Mouse (Mus musculus) forebrain, embryonic 12.5 days (tissue): ENCODE measurements around the gene Prr5l. TPM values are rescaled to one million over a fixed set of nuclear protein-coding genes. Genes with fewer than 3 reads are reported as not detected.
"Not testable (repeated sequence)": the region's sequence is repeated elsewhere in the genome, so short reads cannot be mapped to it uniquely, and the experiment has no call there.

Experiments used
- ATAC-seq: fragments of 200-750 bp; cut with Nextera tagmentation; 2 replicates; pipeline ENCODE4 v1.8.0; 2017; ENCODE audit warnings: moderate TSS enrichment; ENCODE audit not compliant: low FRiP score
- H3K27ac ChIP-seq: fragments of 300-500 bp; sonication (generic); 2 replicates; pipeline ENCODE4 v1.5.1; 2016; ENCODE audit warnings: mild to moderate bottlenecking
- H3K27me3 ChIP-seq: fragments of 300-500 bp; sonication (generic); 2 replicates; pipeline ENCODE4 v1.6.1; 2016; ENCODE audit warnings: mild to moderate bottlenecking
- H3K36me3 ChIP-seq: fragments of 300-500 bp; sonication (generic); replicated peaks from 2 replicates; pipeline ENCODE4 v1.6.1; 2016; ENCODE audit warnings: mild to moderate bottlenecking
- H3K4me1 ChIP-seq: fragments of 300-500 bp; sonication (generic); 2 replicates; pipeline ENCODE4 v1.6.1; 2016
- H3K4me2 ChIP-seq: fragments of 300-500 bp; sonication (generic); 2 replicates; pipeline ENCODE4 v1.6.1; 2016; ENCODE audit warnings: mild to moderate bottlenecking, moderate library complexity
- H3K4me3 ChIP-seq: fragments of 300-500 bp; sonication (generic); replicated peaks from 2 replicates; pipeline ENCODE4 v1.5.1; 2016; ENCODE audit warnings: mild to moderate bottlenecking
- H3K9ac ChIP-seq: fragments of 300-500 bp; sonication (generic); 2 replicates; pipeline ENCODE4 v1.6.1; 2016; ENCODE audit warnings: mild to moderate bottlenecking
- H3K9me3 ChIP-seq: fragments of 300-500 bp; sonication (generic); 2 replicates; pipeline ENCODE4 v1.6.1; 2016
- WGBS: fragments of 180-500 bp; shearing (Covaris S2); methylation state at CpG from one replicate; pipeline ENCODE4 v1.1.7; 2016; 5-methylcytosine and 5-hydroxymethylcytosine counted together
- polyA plus RNA-seq: library from polyadenylated mRNA; unstranded; fragments of >200 nt; fragmentation: Nextera tagmentation; extraction: Ambion mirVana; gene quantifications from 2 replicates; pipeline ENCODE4 v1.2.1, GENCODE M21; 2016

The Prr5l gene
- polyA plus RNA-seq, 1 experiment from 2014 or later, result 15.5 TPM

DNA sequence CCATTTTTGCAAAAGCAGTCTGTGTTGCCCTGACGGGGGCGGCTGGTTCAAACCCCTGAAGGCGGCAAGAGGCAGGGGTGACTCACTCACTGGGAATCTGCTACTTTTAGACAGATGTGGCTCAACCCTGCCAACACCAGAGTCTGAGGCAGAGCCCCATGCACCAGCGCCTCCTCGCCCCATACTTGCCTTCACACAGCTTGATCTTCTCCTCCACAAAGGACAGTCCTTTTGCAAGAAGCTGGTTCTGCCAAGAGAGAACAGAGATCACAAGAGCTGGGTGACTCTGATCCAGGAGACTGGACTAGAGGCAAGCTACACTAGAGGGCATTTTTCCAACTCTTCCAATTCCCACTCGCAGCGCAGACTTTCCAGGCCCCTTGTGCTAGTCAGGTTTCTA lies 136.3 kb downstream of the Prr5l start:
- H3K36me3 ChIP-seq, result no peaks in the 10 kb centered on the region
- H3K4me3 ChIP-seq, result no peak overlapping the region
- 96% methylated on average over 7 of the region's 7 CpGs for WGBS
- no peak overlapping the region for H3K4me2 ChIP-seq
- H3K9ac ChIP-seq, result no peak overlapping the region
- no peaks in the 10 kb centered on the region for H3K4me1 ChIP-seq
- ATAC-seq, result no peak
- no peak overlapping the region for H3K27ac ChIP-seq
- no peaks in the 10 kb centered on the region for H3K27me3 ChIP-seq
- H3K9me3 ChIP-seq, result no peaks in the 10 kb centered on the region

DNA sequence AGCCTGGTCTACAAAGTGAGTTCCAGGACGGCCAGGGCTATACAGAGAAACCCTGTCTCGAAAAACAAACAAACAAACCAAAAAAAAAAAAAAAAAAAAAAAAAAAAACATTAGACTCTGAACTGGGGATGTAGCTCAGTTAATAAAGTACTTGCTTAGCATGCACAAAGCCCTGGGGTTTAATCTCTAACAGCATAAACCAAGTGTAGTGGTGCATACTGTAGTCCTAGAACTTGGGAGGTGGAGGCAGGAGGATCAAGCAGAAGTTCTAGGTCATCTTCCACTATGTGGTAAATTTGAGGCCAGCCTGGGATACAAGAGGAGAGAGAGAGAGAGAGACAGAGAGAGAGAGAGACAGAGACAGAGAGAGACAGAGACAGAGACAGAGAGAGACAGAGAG lies 137.2 kb downstream of the Prr5l start:
- H3K9ac ChIP-seq, H3K4me2 ChIP-seq, H3K4me3 ChIP-seq, H3K27ac ChIP-seq, H3K9me3 ChIP-seq, H3K4me1 ChIP-seq, ATAC-seq, H3K36me3 ChIP-seq, H3K27me3 ChIP-seq: not testable (repeated sequence)
- 100% methylated on average over 2 of the region's 2 CpGs for WGBS

DNA sequence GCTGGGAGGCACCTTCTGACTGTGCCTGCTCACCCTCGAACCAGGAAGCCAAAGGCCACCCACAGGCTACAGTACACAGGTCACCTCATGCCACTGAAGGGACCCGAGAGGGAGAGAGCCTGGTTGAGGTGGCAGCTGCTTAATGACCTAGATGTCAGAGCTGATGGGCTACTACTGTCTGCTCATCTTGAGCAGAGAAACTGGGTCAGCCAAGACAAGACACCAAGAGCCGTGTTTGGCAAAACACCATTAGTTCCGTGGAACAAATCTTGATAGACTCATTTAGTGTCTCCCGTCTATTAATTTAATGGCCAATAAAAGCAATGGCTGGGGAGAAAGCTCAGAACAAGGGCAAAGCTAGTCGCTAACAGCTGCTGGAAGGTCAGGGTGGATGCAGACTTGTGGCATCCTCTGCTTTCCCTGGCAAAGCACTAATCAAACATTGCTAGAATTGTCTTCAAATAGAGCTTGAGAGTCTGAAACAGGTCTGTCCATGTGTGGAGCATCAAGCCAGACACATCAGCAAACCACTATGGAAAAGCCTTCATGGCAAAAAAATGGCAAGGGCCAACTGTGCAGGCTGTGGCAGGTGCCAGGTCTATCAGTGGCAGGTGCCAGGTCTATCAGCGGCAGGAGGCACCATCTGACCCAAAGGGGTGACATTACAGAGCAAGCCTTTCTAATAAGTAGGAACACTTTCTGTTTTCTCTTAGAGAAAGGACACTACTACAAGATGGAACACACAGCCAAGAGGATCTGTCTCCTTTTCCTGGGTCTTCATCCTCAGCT lies 140.6 kb downstream of the Prr5l start:
- Histone ChIP-seq H3K36me3 (no peaks in the 10 kb centered on the region), H3K4me1 (no peaks in the 10 kb centered on the region), H3K9me3 (no peaks in the 10 kb centered on the region), H3K9ac (no peak overlapping the region), H3K4me2 (no peak overlapping the region), H3K4me3 (no peak overlapping the region), H3K27me3 (no peaks in the 10 kb centered on the region), H3K27ac (no peak overlapping the region)
- no peak for ATAC-seq
- WGBS, result 90% methylated on average over 7 of the region's 7 CpGs

DNA sequence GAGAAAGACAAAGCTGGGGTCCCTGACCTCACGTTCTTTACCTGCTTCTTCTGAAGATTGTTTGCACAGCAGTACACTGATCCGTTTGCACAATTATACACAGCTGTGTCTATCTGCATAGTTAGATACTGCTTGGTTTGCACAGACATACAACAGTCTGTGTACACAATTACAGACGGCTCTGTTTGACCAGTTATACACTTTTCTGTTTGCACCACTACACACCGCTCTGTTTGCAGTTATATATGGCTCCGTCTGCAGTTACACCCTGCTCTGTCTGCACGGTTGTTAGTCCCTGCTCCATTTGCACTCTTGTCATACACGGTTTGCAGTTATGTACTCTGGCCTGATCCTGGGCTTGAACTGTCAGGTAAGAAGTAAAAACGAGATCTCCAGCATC lies 141.2 kb downstream of the Prr5l start:
- Histone ChIP-seq H3K4me3 (no peak overlapping the region), H3K27me3 (no peaks in the 10 kb centered on the region), H3K36me3 (no peaks in the 10 kb centered on the region), H3K27ac (no peak overlapping the region), H3K4me1 (no peaks in the 10 kb centered on the region), H3K9me3 (no peaks in the 10 kb centered on the region), H3K4me2 (no peak overlapping the region), H3K9ac (no peak overlapping the region)
- ATAC-seq, result no peak
- WGBS, result 86% methylated on average over 8 of the region's 8 CpGs

DNA sequence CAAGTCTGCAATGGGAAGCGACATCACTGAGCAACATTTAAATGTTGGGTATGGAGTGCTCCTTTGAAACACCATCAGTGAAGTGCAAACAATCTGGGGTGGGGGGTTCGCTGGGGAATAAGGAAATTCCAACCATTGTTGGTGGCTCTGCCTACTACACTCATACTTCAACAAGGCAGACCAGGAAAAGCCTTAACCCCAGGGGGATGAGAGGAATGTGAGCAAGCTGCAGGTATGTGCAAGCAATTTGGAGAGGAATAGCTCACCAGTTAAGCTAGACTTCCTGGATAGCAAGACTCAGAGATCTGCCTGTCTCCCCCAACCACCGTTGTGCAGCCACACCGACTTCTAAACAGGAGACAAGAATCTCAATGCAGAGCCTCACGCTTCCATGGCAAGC lies 142.9 kb downstream of the Prr5l start:
- no peak overlapping the region for H3K9ac ChIP-seq
- H3K4me3 ChIP-seq, result no peak overlapping the region
- no peaks in the 10 kb centered on the region for H3K4me1 ChIP-seq
- H3K36me3 ChIP-seq, result no peaks in the 10 kb centered on the region
- no peaks in the 10 kb centered on the region for H3K9me3 ChIP-seq
- H3K27ac ChIP-seq, result no peak overlapping the region
- H3K27me3 ChIP-seq, result no peaks in the 10 kb centered on the region
- ATAC-seq, result no peak
- 84% methylated on average over 5 of the region's 5 CpGs for WGBS
- no peak overlapping the region for H3K4me2 ChIP-seq

DNA sequence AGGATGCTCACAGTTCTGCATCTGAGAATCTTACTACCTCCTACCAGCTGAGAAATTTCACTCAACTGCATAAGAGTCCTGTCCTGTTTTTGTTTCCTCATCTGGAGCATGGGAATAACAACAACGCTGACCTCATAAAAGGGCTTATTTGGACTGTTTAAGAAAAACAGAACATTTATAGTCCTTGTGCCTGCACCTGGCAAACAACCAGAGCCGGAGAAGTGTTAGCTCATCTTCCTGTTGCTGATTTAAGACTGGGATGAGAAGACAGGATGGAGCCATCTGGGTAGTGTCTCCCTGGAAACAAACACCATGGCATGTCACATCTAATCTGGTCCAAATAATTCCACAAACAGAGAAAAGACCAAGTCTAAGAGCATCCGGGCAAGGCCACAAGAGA lies 149.3 kb downstream of the Prr5l start:
- Histone ChIP-seq H3K27me3 (no peaks in the 10 kb centered on the region), H3K4me2 (no peak overlapping the region), H3K9me3 (no peaks in the 10 kb centered on the region), H3K4me3 (no peak overlapping the region), H3K27ac (no peak overlapping the region), H3K4me1 (no peaks in the 10 kb centered on the region), H3K9ac (no peak overlapping the region), H3K36me3 (peaks cover 24% of the 10 kb centered on the region)
- WGBS, result 94% methylated on average over 3 of the region's 3 CpGs
- no peak for ATAC-seq

DNA sequence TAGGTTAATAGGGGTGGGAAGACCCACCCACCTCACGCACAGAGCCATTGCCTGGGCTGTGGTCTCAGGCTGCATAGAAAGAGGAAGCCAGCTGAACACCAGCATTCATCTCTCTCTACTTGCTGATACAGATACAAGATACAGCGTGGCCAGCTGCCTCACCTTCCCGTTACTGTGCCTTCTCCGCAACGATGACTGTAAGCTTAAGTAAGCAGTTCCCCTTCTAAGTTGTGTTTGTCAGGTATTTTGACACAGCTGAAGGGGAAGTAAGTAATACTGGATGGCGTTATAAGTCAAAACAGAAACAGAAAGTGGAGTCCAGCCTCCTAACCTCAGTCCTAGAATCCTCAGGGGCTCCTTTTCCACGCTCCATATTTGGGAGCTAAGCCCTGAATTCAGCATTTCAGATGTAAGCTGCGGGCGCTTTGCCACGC lies 150.0 kb downstream of the Prr5l start:
- Histone ChIP-seq H3K9ac (no peak overlapping the region), H3K9me3 (no peaks in the 10 kb centered on the region), H3K36me3 (peaks cover 27% of the 10 kb centered on the region), H3K4me2 (no peak overlapping the region), H3K4me3 (no peak overlapping the region), H3K27ac (no peak overlapping the region), H3K27me3 (no peaks in the 10 kb centered on the region), H3K4me1 (no peaks in the 10 kb centered on the region)
- WGBS, result 94% methylated on average over 10 of the region's 10 CpGs
- no peak for ATAC-seq

DNA sequence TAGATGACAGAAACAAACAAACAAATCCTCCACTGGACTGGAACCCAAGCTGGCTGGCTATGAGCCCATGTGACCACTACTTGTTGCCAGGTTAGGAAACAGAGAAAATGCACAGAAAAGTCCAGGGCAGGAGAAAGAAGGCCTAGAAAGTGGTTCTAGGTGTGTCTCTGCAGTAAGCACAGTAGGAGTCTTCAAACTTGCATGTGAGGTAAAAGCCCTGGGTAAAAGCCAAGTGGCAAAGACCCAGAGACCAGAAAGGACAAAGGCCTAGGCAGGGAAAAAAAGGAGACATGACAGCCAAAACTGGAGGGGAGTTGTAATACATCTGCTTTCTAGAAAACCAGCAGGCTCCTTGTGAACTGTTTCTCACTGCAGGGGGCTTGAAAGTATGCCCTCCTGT lies 151.9 kb downstream of the Prr5l start:
- ATAC-seq, result no peak
- H3K4me1 ChIP-seq, result no peaks in the 10 kb centered on the region
- H3K36me3 ChIP-seq, result peaks cover 27% of the 10 kb centered on the region
- no peak overlapping the region for H3K27ac ChIP-seq
- H3K9me3 ChIP-seq, result no peaks in the 10 kb centered on the region
- no peaks in the 10 kb centered on the region for H3K27me3 ChIP-seq
- no peak overlapping the region for H3K9ac ChIP-seq
- H3K4me2 ChIP-seq, result no peak overlapping the region
- no peak overlapping the region for H3K4me3 ChIP-seq

DNA sequence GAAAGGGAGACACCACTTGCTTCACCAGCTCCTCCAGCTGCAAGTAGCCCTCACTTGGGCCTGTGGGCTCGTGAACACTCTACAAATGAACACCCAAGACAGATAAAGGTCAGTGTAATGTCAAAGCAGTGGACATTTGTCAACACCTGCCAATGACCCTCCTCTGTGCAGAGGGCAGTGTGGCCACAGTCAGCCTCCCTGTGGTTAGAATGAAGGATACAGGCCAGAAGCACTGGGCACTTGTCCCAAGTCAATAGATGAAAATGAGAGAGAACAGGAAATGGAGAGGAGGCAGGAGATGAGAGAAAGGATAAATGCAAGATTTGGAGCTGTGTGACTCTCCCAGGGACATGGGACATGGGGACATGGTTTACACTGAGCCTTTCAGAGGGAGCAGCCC lies 153.4 kb downstream of the Prr5l start:
- H3K4me2 ChIP-seq, result no peak overlapping the region
- H3K36me3 ChIP-seq, result peaks cover 27% of the 10 kb centered on the region
- no peak for ATAC-seq
- no peak overlapping the region for H3K4me3 ChIP-seq
- no peaks in the 10 kb centered on the region for H3K9me3 ChIP-seq
- WGBS, result 81% methylated on average over 1 of the region's 1 CpGs
- no peak overlapping the region for H3K9ac ChIP-seq
- no peaks in the 10 kb centered on the region for H3K27me3 ChIP-seq
- H3K27ac ChIP-seq, result no peak overlapping the region
- no peaks in the 10 kb centered on the region for H3K4me1 ChIP-seq

DNA sequence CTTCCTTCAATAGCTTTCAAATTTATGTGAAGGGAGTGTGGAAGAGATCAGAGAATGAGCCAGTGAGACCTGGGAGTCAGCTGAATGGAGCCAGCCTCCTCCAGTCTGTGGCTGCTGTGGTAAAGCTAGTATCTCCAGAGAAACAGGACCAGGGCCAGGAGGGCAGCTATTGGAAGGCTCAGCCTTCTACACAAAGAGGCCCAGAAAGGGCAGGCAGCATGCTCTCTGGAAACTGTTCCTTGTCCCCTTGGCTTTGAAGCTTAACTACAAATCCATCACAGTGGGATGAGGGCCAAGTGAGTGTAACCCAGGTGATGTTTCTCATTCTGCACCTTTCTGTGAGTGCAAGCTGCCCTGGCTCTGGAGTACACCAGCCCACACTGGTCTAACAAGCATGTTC lies 155.0 kb downstream of the Prr5l start:
- Histone ChIP-seq H3K4me1 (peaks cover 15% of the 10 kb centered on the region), H3K4me3 (no peak overlapping the region), H3K4me2 (no peak overlapping the region), H3K27ac (no peak overlapping the region), H3K36me3 (peaks cover 14% of the 10 kb centered on the region), H3K27me3 (no peaks in the 10 kb centered on the region), H3K9me3 (no peaks in the 10 kb centered on the region), H3K9ac (no peak overlapping the region)
- no peak for ATAC-seq

DNA sequence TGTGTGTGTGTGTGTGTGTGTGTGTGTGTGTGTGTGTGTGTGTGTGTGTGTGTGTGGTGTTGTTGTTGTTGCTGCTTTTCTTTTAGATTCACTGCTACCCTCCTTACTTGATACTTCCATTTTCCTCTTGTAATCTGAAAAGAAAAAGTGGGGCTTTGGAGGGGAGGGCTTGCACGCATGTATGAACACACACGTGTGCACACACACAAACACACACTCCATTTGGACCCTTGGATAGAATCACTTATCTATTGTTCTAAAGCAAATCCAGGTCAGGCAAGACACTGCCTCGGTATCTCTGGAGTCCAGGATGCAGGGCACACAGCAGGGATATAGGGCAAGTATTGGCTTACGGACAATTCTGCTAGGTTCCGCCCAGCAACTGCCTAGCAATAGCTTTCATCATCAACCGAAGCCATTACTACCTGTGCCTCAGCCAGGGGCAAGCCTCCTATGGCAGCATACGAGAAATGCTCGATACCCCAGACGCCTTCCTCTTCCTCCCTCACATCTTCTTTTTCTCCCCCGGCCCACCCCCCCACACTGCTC lies 159.4 kb downstream of the Prr5l start:
- ATAC-seq, result 0 out of 2 replicates have a peak, but pooled peaks have one; percentile 52

DNA sequence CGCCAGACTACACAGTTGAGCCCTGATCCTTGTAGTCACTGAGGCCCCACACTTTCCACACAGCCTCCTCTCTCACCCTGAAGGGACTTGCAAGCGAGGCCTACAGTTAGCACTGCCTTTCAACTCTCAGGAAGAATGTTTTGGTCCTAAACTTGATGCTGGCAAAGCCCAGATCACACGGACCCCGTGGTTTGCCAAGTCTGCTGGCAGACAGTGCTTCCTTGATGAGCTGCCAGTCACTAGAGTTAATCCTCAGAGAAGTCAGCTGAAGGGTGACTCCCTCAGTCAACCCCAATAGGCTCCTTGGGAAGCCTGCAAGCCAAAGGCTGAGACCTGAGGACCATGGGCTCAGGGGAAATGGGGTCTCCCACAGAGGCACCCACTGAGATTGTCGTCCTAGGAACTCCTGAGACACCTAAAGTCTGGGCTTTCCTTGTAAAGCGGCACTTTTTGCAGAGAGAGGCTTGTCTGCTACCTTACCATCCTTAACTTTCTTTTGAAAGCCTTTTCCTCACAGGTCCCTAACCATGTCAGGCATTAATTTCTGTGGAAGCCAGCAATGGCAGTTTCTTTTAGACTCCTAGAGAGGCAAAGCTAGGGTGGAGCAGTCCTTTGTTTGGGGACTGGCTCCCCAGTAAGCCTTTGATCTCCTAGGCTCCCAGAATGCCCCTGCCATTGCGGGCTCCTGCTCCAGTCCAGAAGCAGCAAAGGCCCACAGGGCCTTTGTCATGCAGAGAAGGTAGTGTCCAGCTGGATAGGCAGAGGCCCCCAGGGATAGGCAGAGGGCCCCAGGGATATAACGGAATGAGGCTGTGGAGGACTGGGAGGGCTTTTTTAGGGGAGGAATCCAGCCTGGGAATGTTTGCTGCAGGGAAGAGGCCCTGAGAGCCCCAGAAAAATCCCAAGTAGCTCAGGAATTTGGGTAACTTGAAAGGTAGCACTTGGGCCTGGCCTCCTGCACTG lies 160.2 kb downstream of the Prr5l start:
- Histone ChIP-seq H3K9ac (no peak overlapping the region), H3K27me3 (no peaks in the 10 kb centered on the region), H3K4me2 (no peak overlapping the region)

More for the DNA sequence above, 159.4 kb downstream of the Prr5l start:
- H3K27ac ChIP-seq, result peak overlapping the region; percentile 88
- no peak overlapping the region for H3K9ac ChIP-seq
- no peaks in the 10 kb centered on the region for H3K27me3 ChIP-seq
- 40% methylated on average over 10 of the region's 10 CpGs for WGBS
- H3K36me3 ChIP-seq, result peaks cover 1% of the 10 kb centered on the region; the same call in 1 of the 2 replicates
- H3K4me3 ChIP-seq, result no peak overlapping the region
- no peaks in the 10 kb centered on the region for H3K9me3 ChIP-seq
- no peak overlapping the region for H3K4me2 ChIP-seq
- H3K4me1 ChIP-seq, result peaks cover 23% of the 10 kb centered on the region

More for the DNA sequence above, 160.2 kb downstream of the Prr5l start:
- H3K9me3 ChIP-seq, result no peaks in the 10 kb centered on the region
- H3K4me1 ChIP-seq, result peaks cover 23% of the 10 kb centered on the region
- H3K36me3 ChIP-seq, result no peaks in the 10 kb centered on the region
- peak overlapping the region; percentile 88 for H3K27ac ChIP-seq
- 14% methylated on average over 8 of the region's 8 CpGs for WGBS
- peak; percentile 86 for ATAC-seq
- no peak overlapping the region for H3K4me3 ChIP-seq
